12 mouse cellular contexts compared by ENCODE assay signal in the genomic region with DNA sequence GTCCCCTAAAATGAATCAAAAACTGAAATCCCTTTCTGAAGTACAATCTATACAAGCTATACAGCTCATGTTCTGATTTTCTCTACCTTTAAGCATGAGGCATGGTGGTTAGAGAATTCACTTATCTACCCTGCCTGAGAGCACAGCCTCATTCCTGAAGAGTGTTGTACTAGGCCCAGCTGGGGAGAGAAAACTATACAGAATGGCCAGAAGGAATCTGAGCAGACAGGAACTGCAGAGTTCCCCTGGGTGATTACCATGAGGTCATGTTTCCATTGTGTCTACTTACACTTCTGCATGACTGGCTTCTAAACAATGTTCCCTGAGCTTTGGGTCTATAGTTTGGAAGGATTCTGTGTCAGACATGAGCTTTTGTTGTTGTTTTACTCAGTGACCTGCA.
DNase-seq lines count a peak whose midpoint lies in the region; ATAC-seq and TF ChIP-seq lines count a peak whose summit lies in the region.
"Had no signal": no experiment of that assay in that cellular context is flagged by ENCODE, and none has a peak within 500 bp of the region (broad histone marks: within the 10 kb centered on the region; RNA-seq: fewer than 3 reads in every experiment).

No protein-coding gene starts in this region.

- no peaks in the 10 kb centered on the region for H3K4me1 ChIP-seq in hindbrain, embryonic 11.5 days (replicated peaks; ENCODE audit: control insufficient read depth, insufficient read depth, low read length)
- no peaks in the 10 kb centered on the region for H3K4me1 ChIP-seq in hindbrain, embryonic 12.5 days
- no peaks in the 10 kb centered on the region for H3K4me1 ChIP-seq in embryonic facial prominence, embryonic 14.5 days (ENCODE audit: control insufficient read depth, insufficient read depth, low read length)
- H3K4me1 ChIP-seq in liver, postnatal 0 days (ENCODE audit: insufficient read depth) = no peaks in the 10 kb centered on the region
- H3K4me1 ChIP-seq: stomach, embryonic 15.5 days had no signal

- H3K9me3 ChIP-seq in hindbrain, embryonic 11.5 days (ENCODE audit: control insufficient read depth, low read length) = no peaks in the 10 kb centered on the region
- H3K9me3 ChIP-seq in hindbrain, embryonic 12.5 days (replicated peaks) = no peaks in the 10 kb centered on the region
- no peaks in the 10 kb centered on the region for H3K9me3 ChIP-seq in embryonic facial prominence, embryonic 14.5 days (ENCODE audit: control insufficient read depth, low read length)
- H3K9me3 ChIP-seq in liver, postnatal 0 days (ENCODE audit: low read length) = no peaks in the 10 kb centered on the region
- H3K9me3 ChIP-seq: stomach, embryonic 15.5 days had no signal

- H3K9ac ChIP-seq in hindbrain, embryonic 11.5 days (ENCODE audit: low read depth, low read length) = no peak overlapping the region
- H3K9ac ChIP-seq in hindbrain, embryonic 12.5 days = no peak overlapping the region
- no peak overlapping the region for H3K9ac ChIP-seq in embryonic facial prominence, embryonic 14.5 days (ENCODE audit: low read depth, low read length)
- no peak overlapping the region for H3K9ac ChIP-seq in liver, postnatal 0 days (replicated peaks)
- H3K9ac ChIP-seq: stomach, embryonic 15.5 days had no signal

- no peaks in the 10 kb centered on the region for H3K27me3 ChIP-seq in hindbrain, embryonic 11.5 days (ENCODE audit: control insufficient read depth, insufficient read depth, low read length)
- H3K27me3 ChIP-seq in hindbrain, embryonic 12.5 days = no peaks in the 10 kb centered on the region
- H3K27me3 ChIP-seq in Patski = peaks cover 2% of the 10 kb centered on the region
- no peaks in the 10 kb centered on the region for H3K27me3 ChIP-seq in embryonic facial prominence, embryonic 14.5 days (replicated peaks; ENCODE audit: control insufficient read depth, insufficient read depth, low read length)
- H3K27me3 ChIP-seq in liver, postnatal 0 days (ENCODE audit: insufficient read depth, low read length) = no peaks in the 10 kb centered on the region
- H3K27me3 ChIP-seq: stomach, embryonic 15.5 days had no signal

- TF ChIP-seq CTCF in Patski (IDR thresholded peaks at IDR 0.05) = no peak
- no peak for TF ChIP-seq CTCF in liver, postnatal 0 days (IDR thresholded peaks at IDR 0.05; ENCODE audit: low read depth)

- no peaks in the 10 kb centered on the region for H3K36me3 ChIP-seq in hindbrain, embryonic 11.5 days (ENCODE audit: control insufficient read depth, insufficient read depth, low read length)
- H3K36me3 ChIP-seq in hindbrain, embryonic 12.5 days = no peaks in the 10 kb centered on the region
- H3K36me3 ChIP-seq in embryonic facial prominence, embryonic 14.5 days (ENCODE audit: control insufficient read depth, insufficient read depth, low read length) = no peaks in the 10 kb centered on the region
- no peaks in the 10 kb centered on the region for H3K36me3 ChIP-seq in liver, postnatal 0 days (replicated peaks; ENCODE audit: insufficient read depth, low read length)
- H3K36me3 ChIP-seq: stomach, embryonic 15.5 days had no signal

- CTCF ChIA-PET in Patski (lab: Charles Lee) = interaction anchor here (1.2 kb wide), 1 partner anchor 20 kb away, joined by 3 read pairs; no protein-coding TSS in a partner anchor

- POLR2A ChIA-PET in Patski (lab: Charles Lee) = no interaction called here

- in situ Hi-C loops in Patski (cut with MboI; ENCODE audit: low pct_unique_long_range_greater_than_20kb) = no loop called here

- TF ChIP-seq EP300 in liver, postnatal 0 days (IDR thresholded peaks at IDR 0.05; ENCODE audit: low read depth) = no peak

- H3K27ac ChIP-seq in hindbrain, embryonic 11.5 days (ENCODE audit: low read depth, low read length) = no peak overlapping the region
- H3K27ac ChIP-seq in hindbrain, embryonic 12.5 days = no peak overlapping the region
- H3K27ac ChIP-seq in embryonic facial prominence, embryonic 14.5 days (replicated peaks; ENCODE audit: low read depth, low read length) = no peak overlapping the region
- H3K27ac ChIP-seq in liver, postnatal 0 days (ENCODE audit: low read depth) = no peak overlapping the region
- H3K27ac ChIP-seq: gastrocnemius, adult 2 months; layer of hippocampus, adult 2 months; stomach, embryonic 15.5 days had no signal

- ATAC-seq in hindbrain, embryonic 11.5 days (ENCODE audit: low FRiP score) = peak; percentile 77
- ATAC-seq in hindbrain, embryonic 12.5 days (ENCODE audit: low FRiP score) = no peak; the same call in 1 of the 2 replicates
- peak; percentile 69 for ATAC-seq in Patski
- ATAC-seq in embryonic facial prominence, embryonic 14.5 days (ENCODE audit: low read depth) = peak; percentile 97
- no peak for ATAC-seq in liver, postnatal 0 days
- ATAC-seq in monocyte, adult 5-6 weeks (replicated peaks; ENCODE audit: insufficient number of reproducible peaks, low FRiP score, low TSS enrichment, poor library complexity, severe bottlenecking) = no peak

- no peak overlapping the region for H3K4me2 ChIP-seq in hindbrain, embryonic 11.5 days (replicated peaks; ENCODE audit: low read depth, low read length)
- no peak overlapping the region for H3K4me2 ChIP-seq in hindbrain, embryonic 12.5 days (replicated peaks)
- H3K4me2 ChIP-seq in embryonic facial prominence, embryonic 14.5 days (ENCODE audit: low read depth, low read length) = no peak overlapping the region
- no peak overlapping the region for H3K4me2 ChIP-seq in liver, postnatal 0 days (ENCODE audit: low read depth, low read length)
- H3K4me2 ChIP-seq: stomach, embryonic 15.5 days had no signal

- no peak overlapping the region for H3K4me3 ChIP-seq in hindbrain, embryonic 11.5 days (ENCODE audit: low read depth, low read length)
- H3K4me3 ChIP-seq in hindbrain, embryonic 12.5 days = no peak overlapping the region
- H3K4me3 ChIP-seq in embryonic facial prominence, embryonic 14.5 days (ENCODE audit: low read depth, low read length) = no peak overlapping the region
- no peak overlapping the region for H3K4me3 ChIP-seq in liver, postnatal 0 days (ENCODE audit: low read depth, low read length)
- H3K4me3 ChIP-seq: gastrocnemius, adult 2 months; layer of hippocampus, adult 2 months; stomach, embryonic 15.5 days had no signal

- peak; percentile 40 for DNase-seq in hindbrain, embryonic 11.5 days (ENCODE audit: low spot score)
- DNase-seq in A20 (ENCODE audit: low read depth, low spot score) = peak; percentile 33
- DNase-seq in Patski (ENCODE audit: low read depth, low spot score) = no peak
- DNase-seq in embryonic facial prominence, embryonic 14.5 days (ENCODE audit: low spot score) = peak; percentile 85
- no peak for DNase-seq in liver, postnatal 0 days
- DNase-seq: cerebellum, adult 9-10 months; gastrocnemius, adult 2 months; right cerebral cortex, postnatal 14 days had no signal

Comparison
In these comparisons a context has a peak if more than half of its experiments do, and no peak if none do; other contexts are left out.
1. ATAC-seq: peak in hindbrain, embryonic 11.5 days (single experiment), Patski (single experiment) and embryonic facial prominence, embryonic 14.5 days (single experiment); none in hindbrain, embryonic 12.5 days (single experiment), liver, postnatal 0 days (single experiment) and monocyte, adult 5-6 weeks (single experiment).
2. DNase-seq: peak in hindbrain, embryonic 11.5 days (single experiment), A20 (single experiment) and embryonic facial prominence, embryonic 14.5 days (single experiment); none in Patski (single experiment) and liver, postnatal 0 days (single experiment).